Mouse (Mus musculus): ENCODE measurements around the gene Supt20. TPM values are rescaled to one million over a fixed set of nuclear protein-coding genes. Genes with fewer than 3 reads are reported as not detected.

The Supt20 gene
- polyA plus RNA-seq (2014; fragmentation: Nextera tagmentation; extraction: Ambion mirVana) = 126 TPM in 2 replicates

- 2% methylated on average over 65 of the region's 65 CpGs for WGBS
- H3K27me3 ChIP-seq (ENCODE audit: control insufficient read depth, insufficient read depth, low read length) = no peaks in the 10 kb centered on the region
- no peaks in the 10 kb centered on the region for H3K9me3 ChIP-seq (replicated peaks; ENCODE audit: control insufficient read depth, low read length)
- peak within 1 kb of the TSS; percentile 71 for H3K4me3 ChIP-seq (ENCODE audit: low read depth, low read length)
- H3K4me2 ChIP-seq (ENCODE audit: low read depth, low read length) = peak within 1 kb of the TSS; percentile 66
- peak; percentile 95 for ATAC-seq (replicated peaks; ENCODE audit: insufficient number of reproducible peaks, low FRiP score, low TSS enrichment, low read depth)
- peak; percentile 96 for DNase-seq (ENCODE audit: low spot score)
- H3K9ac ChIP-seq (replicated peaks; ENCODE audit: low read length) = peak within 1 kb of the TSS; percentile 74
- H3K4me1 ChIP-seq (ENCODE audit: control insufficient read depth, insufficient read depth, low read length) = no peaks in the 10 kb centered on the region
- no peaks in the 10 kb centered on the region; the same call in 1 of the 2 replicates for H3K36me3 ChIP-seq (replicated peaks; ENCODE audit: control insufficient read depth, insufficient read depth, low read depth, low read length)
- H3K27ac ChIP-seq (replicated peaks; ENCODE audit: low read depth, low read length) = peak within 1 kb of the TSS; percentile 62
Observed at GRCm38 (mm10) chr3:54692202-54693055, at the start of gene Supt20. TSS of gene Supt20 (plus strand) at chr3:54692807.

- H3K9me3 ChIP-seq (replicated peaks; ENCODE audit: control insufficient read depth, low read length) = no peaks in the 10 kb centered on the region
- no peaks in the 10 kb centered on the region for H3K36me3 ChIP-seq (replicated peaks; ENCODE audit: control insufficient read depth, insufficient read depth, low read depth, low read length)
- no peak overlapping the region for H3K9ac ChIP-seq (replicated peaks; ENCODE audit: low read length)
- no peak overlapping the region for H3K4me3 ChIP-seq (ENCODE audit: low read depth, low read length)
- H3K4me2 ChIP-seq (ENCODE audit: low read depth, low read length) = no peak overlapping the region
- H3K4me1 ChIP-seq (ENCODE audit: control insufficient read depth, insufficient read depth, low read length) = no peaks in the 10 kb centered on the region
- ATAC-seq (replicated peaks; ENCODE audit: insufficient number of reproducible peaks, low FRiP score, low TSS enrichment, low read depth) = no peak
- H3K27me3 ChIP-seq (ENCODE audit: control insufficient read depth, insufficient read depth, low read length) = no peaks in the 10 kb centered on the region
- DNase-seq (ENCODE audit: low spot score) = no peak
- H3K27ac ChIP-seq (replicated peaks; ENCODE audit: low read depth, low read length) = no peak overlapping the region
- WGBS = 84% methylated on average over 1 of the region's 1 CpGs
Observed at GRCm38 (mm10) chr3:54642851-54643250, 49.8 kb upstream of the Supt20 start.

- ATAC-seq (replicated peaks; ENCODE audit: insufficient number of reproducible peaks, low FRiP score, low TSS enrichment, low read depth) = no peak
- WGBS = 56% methylated on average over 2 of the region's 2 CpGs
Observed at GRCm38 (mm10) chr3:54647583-54647982, 45.0 kb upstream of the Supt20 start.

GRCm38 (mm10) chr3:54651576-54651975 lies 41.0 kb upstream of the Supt20 start:
- H3K4me1 ChIP-seq (ENCODE audit: control insufficient read depth, insufficient read depth, low read length) = no peaks in the 10 kb centered on the region
- 63% methylated on average over 4 of the region's 4 CpGs for WGBS
- no peaks in the 10 kb centered on the region for H3K27me3 ChIP-seq (ENCODE audit: control insufficient read depth, insufficient read depth, low read length)
- ATAC-seq (replicated peaks; ENCODE audit: insufficient number of reproducible peaks, low FRiP score, low TSS enrichment, low read depth) = no peak
- H3K9me3 ChIP-seq (replicated peaks; ENCODE audit: control insufficient read depth, low read length) = no peaks in the 10 kb centered on the region
- no peak overlapping the region for H3K4me3 ChIP-seq (ENCODE audit: low read depth, low read length)
- no peaks in the 10 kb centered on the region for H3K36me3 ChIP-seq (replicated peaks; ENCODE audit: control insufficient read depth, insufficient read depth, low read depth, low read length)
- H3K27ac ChIP-seq (replicated peaks; ENCODE audit: low read depth, low read length) = no peak overlapping the region
- no peak for DNase-seq (ENCODE audit: low spot score)
- no peak overlapping the region for H3K4me2 ChIP-seq (ENCODE audit: low read depth, low read length)
- no peak overlapping the region for H3K9ac ChIP-seq (replicated peaks; ENCODE audit: low read length)

More at GRCm38 (mm10) chr3:54647583-54647982, 45.0 kb upstream of the Supt20 start:
- DNase-seq (ENCODE audit: low spot score) = peak; percentile 28
- no peak overlapping the region for H3K4me2 ChIP-seq (ENCODE audit: low read depth, low read length)
- no peaks in the 10 kb centered on the region for H3K27me3 ChIP-seq (ENCODE audit: control insufficient read depth, insufficient read depth, low read length)
- no peaks in the 10 kb centered on the region for H3K36me3 ChIP-seq (replicated peaks; ENCODE audit: control insufficient read depth, insufficient read depth, low read depth, low read length)
- no peak overlapping the region for H3K4me3 ChIP-seq (ENCODE audit: low read depth, low read length)
- no peaks in the 10 kb centered on the region for H3K4me1 ChIP-seq (ENCODE audit: control insufficient read depth, insufficient read depth, low read length)
- H3K9ac ChIP-seq (replicated peaks; ENCODE audit: low read length) = no peak overlapping the region
- no peak overlapping the region for H3K27ac ChIP-seq (replicated peaks; ENCODE audit: low read depth, low read length)
- no peaks in the 10 kb centered on the region for H3K9me3 ChIP-seq (replicated peaks; ENCODE audit: control insufficient read depth, low read length)

GRCm38 (mm10) chr3:54654169-54654568 lies 38.4 kb upstream of the Supt20 start:
- Histone ChIP-seq H3K4me2 (ENCODE audit: low read depth, low read length) (no peak overlapping the region), H3K9ac (replicated peaks; ENCODE audit: low read length) (no peak overlapping the region), H3K27me3 (ENCODE audit: control insufficient read depth, insufficient read depth, low read length) (no peaks in the 10 kb centered on the region), H3K27ac (replicated peaks; ENCODE audit: low read depth, low read length) (no peak overlapping the region), H3K36me3 (replicated peaks; ENCODE audit: control insufficient read depth, insufficient read depth, low read depth, low read length) (no peaks in the 10 kb centered on the region), H3K4me1 (ENCODE audit: control insufficient read depth, insufficient read depth, low read length) (no peaks in the 10 kb centered on the region), H3K9me3 (replicated peaks; ENCODE audit: control insufficient read depth, low read length) (no peaks in the 10 kb centered on the region), H3K4me3 (ENCODE audit: low read depth, low read length) (no peak overlapping the region)
- DNase-seq (ENCODE audit: low spot score) (no peak), ATAC-seq (replicated peaks; ENCODE audit: insufficient number of reproducible peaks, low FRiP score, low TSS enrichment, low read depth) (no peak)
- 79% methylated on average over 1 of the region's 1 CpGs for WGBS

- H3K9ac ChIP-seq (replicated peaks; ENCODE audit: low read length) = no peak overlapping the region
- H3K4me3 ChIP-seq (ENCODE audit: low read depth, low read length) = no peak overlapping the region
- H3K9me3 ChIP-seq (replicated peaks; ENCODE audit: control insufficient read depth, low read length) = no peaks in the 10 kb centered on the region
- H3K4me2 ChIP-seq (ENCODE audit: low read depth, low read length) = no peak overlapping the region
- DNase-seq (ENCODE audit: low spot score) = no peak
- no peak for ATAC-seq (replicated peaks; ENCODE audit: insufficient number of reproducible peaks, low FRiP score, low TSS enrichment, low read depth)
- H3K4me1 ChIP-seq (ENCODE audit: control insufficient read depth, insufficient read depth, low read length) = no peaks in the 10 kb centered on the region
- H3K27me3 ChIP-seq (ENCODE audit: control insufficient read depth, insufficient read depth, low read length) = no peaks in the 10 kb centered on the region
- WGBS = 81% methylated on average over 3 of the region's 3 CpGs
- no peak overlapping the region for H3K27ac ChIP-seq (replicated peaks; ENCODE audit: low read depth, low read length)
- no peaks in the 10 kb centered on the region for H3K36me3 ChIP-seq (replicated peaks; ENCODE audit: control insufficient read depth, insufficient read depth, low read depth, low read length)
Observed at GRCm38 (mm10) chr3:54657090-54657489, 35.5 kb upstream of the Supt20 start.

- H3K9ac ChIP-seq (replicated peaks; ENCODE audit: low read length) = no peak overlapping the region
- no peaks in the 10 kb centered on the region for H3K36me3 ChIP-seq (replicated peaks; ENCODE audit: control insufficient read depth, insufficient read depth, low read depth, low read length)
- no peak overlapping the region for H3K4me2 ChIP-seq (ENCODE audit: low read depth, low read length)
- no peak overlapping the region for H3K27ac ChIP-seq (replicated peaks; ENCODE audit: low read depth, low read length)
- ATAC-seq (replicated peaks; ENCODE audit: insufficient number of reproducible peaks, low FRiP score, low TSS enrichment, low read depth) (no peak), DNase-seq (ENCODE audit: low spot score) (peak; percentile 44)
- H3K4me1 ChIP-seq (ENCODE audit: control insufficient read depth, insufficient read depth, low read length) = no peaks in the 10 kb centered on the region
- no peak overlapping the region for H3K4me3 ChIP-seq (ENCODE audit: low read depth, low read length)
- 77% methylated on average over 6 of the region's 6 CpGs for WGBS
- no peaks in the 10 kb centered on the region for H3K27me3 ChIP-seq (ENCODE audit: control insufficient read depth, insufficient read depth, low read length)
- no peaks in the 10 kb centered on the region for H3K9me3 ChIP-seq (replicated peaks; ENCODE audit: control insufficient read depth, low read length)
Observed at GRCm38 (mm10) chr3:54657888-54658626, 34.5 kb upstream of the Supt20 start.

- Histone ChIP-seq H3K9ac (replicated peaks; ENCODE audit: low read length) (no peak overlapping the region), H3K4me2 (ENCODE audit: low read depth, low read length) (no peak overlapping the region), H3K4me1 (ENCODE audit: control insufficient read depth, insufficient read depth, low read length) (no peaks in the 10 kb centered on the region), H3K4me3 (ENCODE audit: low read depth, low read length) (no peak overlapping the region), H3K9me3 (replicated peaks; ENCODE audit: control insufficient read depth, low read length) (no peaks in the 10 kb centered on the region), H3K36me3 (replicated peaks; ENCODE audit: control insufficient read depth, insufficient read depth, low read depth, low read length) (no peaks in the 10 kb centered on the region), H3K27ac (replicated peaks; ENCODE audit: low read depth, low read length) (no peak overlapping the region), H3K27me3 (ENCODE audit: control insufficient read depth, insufficient read depth, low read length) (no peaks in the 10 kb centered on the region)
- DNase-seq (ENCODE audit: low spot score) = no peak
- no peak for ATAC-seq (replicated peaks; ENCODE audit: insufficient number of reproducible peaks, low FRiP score, low TSS enrichment, low read depth)
- WGBS = 87% methylated on average over 2 of the region's 2 CpGs
Observed at GRCm38 (mm10) chr3:54659736-54660135, 32.9 kb upstream of the Supt20 start.
